Mouse (Mus musculus): ENCODE data around the gene Noc2l.

Gene Noc2l

DNA sequence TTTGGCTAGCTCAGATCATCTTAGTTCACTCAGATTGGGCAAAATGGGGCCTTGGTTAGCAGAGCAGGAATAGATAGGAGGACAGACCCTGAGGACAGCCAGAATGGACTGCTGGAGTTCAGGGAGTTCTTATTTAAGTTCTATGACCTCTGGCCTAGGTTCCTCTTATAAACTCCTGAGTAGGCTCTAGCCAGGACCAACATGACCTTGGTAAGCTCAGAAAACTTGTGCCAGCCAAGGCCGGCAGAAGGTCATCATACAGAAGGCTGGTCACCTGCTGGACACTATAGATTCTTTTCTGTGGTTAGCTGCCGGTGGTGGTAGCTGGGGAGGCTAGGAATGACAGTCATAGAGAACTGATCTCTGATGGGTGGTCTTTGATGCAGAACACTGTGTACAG lies 19.6 kb upstream of the Noc2l start:
- DNase-seq (ENCODE audit: low read depth, low spot score) = no peak

DNA sequence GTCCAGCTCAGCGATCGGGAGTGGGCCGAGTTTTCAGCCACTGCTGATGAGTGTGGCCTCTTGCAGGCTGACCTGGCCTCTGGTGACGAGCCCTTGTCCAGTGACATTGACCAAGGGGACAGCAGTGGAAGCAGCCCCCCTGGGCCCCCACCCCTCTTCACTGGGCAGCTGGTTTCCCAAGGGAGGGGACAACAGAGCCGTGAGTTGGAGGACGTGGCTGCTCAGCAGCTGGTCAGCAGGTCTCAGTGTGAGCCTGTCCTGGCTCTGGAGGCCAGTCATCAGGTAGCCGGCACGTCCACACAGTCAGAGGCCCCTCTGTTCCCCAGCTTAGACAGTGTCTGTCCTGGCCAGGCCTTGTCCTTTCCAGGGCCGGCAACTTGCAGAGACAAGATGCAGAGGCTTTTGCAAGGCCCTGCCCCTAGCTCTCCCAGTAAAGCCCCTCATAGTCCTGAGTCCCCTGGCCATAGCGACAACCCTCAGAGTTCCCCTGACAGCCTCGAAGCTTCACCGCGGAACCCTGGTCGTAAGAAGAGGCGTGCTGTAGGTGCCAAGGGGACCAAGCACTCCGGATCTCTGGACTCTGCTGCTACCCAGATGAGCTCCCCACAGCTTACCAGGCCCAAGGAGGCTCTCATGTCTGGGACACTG lies 18.7 kb upstream of the Noc2l start:
- no peak for DNase-seq (ENCODE audit: low read depth, low spot score)

DNA sequence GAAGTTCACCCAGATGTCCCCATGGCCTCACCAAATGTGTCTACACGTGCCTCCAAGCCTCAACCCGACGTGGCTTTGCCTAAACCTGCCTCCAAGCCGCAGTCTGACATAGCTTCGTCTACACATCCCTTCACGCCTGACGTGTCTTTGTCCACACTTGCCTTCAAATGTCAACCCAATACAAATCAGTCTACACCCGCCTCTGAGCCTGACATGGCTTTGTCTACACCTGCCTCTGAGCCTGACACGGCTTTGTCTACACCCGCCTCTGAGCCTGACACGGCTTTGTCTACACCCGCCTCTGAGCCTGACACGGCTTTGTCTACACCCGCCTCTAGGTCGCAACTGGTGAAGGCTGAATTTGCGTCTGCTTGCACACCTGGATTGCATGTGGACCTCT lies 18.0 kb upstream of the Noc2l start:
- no peak for DNase-seq (ENCODE audit: low read depth, low spot score)

DNA sequence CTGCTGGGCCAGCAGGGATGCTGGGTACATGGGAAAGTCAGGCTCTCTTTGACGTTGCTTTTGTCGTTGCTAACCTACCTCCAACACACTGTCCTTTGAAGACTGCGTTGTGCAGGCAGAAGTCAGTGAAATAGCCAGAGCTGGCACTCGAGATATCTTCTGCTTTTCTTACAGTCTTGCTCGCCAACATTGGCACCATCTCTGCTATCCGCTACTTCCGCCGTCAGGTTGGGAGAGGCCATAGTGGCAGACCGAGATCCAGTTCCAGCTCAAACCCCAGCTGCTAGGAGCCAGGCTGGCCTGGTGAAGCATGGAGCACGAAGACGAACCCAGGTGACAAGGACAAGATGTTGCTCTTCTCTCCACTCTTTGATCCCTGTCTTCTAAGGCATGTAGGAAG lies 15.9 kb upstream of the Noc2l start:
- no peak for DNase-seq (ENCODE audit: low read depth, low spot score)

DNA sequence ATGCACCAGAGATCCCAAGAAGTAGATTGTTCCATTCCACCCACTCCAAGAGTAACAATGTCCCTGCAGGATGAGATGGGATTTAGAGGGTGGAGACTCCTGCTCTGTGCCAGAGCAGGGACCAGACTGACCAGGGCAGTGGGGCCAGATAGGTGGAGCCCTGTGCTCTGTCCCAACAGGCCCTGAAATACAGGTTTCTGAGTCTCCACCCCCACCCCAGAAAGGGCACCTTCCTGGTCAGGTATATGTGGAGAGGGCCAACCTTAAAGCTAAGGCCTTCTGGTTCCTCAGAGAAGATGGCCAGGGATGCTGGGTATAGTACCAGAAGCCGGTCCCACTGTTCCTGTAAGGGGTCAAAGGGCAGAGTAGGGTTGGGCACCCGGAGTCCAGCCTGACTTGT lies 11.5 kb upstream of the Noc2l start:
- DNase-seq (ENCODE audit: low read depth, low spot score) = no peak

DNA sequence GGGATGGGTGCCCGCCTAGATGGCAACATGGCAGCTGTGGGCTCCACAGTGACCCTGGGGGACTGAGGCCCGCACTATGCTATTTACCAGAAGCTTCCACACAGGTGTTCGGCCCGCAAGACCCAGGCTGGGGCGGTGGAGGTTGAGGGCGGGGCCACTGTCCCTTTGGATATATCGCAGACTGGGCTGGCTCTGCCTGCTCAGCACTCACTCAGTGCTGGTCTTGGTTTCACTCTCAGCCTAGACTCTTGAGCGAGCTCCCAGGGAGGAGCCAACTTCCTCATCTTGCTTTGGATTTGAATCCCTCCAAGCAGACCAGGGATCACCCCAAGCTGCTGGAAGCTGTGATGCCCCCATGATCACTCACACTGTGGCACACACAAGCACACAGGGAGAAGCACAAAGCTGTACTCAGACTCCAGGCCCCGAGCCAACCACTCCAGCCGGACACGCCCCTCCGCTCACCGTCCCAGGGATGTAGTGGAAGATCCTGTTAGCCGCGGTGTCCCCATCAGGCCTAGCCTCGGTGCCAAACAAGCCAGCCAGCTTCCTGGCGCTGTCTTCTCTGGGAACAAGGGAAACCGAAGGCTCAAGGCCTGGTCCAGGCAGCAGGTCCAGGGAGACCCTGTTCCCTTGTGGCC lies 7.9 kb upstream of the Noc2l start:
- peak; percentile 39 for DNase-seq (ENCODE audit: low read depth, low spot score)

DNA sequence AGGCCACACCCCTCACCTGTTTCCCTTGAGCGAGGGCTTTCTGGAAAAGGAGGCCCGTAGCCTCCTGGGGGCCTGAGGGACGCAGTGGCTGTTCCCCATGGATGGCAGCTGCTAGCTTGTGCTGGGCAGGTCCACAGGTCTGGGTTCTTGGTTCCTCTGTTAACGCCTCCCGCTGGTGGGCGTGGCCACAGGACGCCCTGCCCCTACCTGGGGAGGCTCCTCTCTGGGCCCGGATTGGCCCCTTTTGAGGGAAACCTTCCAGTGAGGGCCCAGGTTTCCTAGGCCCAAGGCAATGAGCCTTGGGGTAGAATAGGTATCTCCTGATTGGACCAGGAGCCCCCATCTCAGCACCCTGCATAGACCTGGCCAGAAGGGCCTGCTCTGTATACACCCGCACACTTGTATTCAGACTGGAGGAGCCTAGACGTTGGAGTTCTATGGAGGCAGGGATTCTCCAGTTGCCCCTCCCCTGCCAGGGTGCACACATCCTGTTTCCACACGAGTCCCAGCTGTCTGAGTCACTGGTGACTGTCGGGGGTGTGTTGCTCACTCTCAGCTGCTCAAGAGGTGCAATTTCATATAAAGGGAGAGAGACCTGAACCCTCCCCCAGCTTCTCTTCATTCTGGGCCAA lies 7.3 kb upstream of the Noc2l start:
- peak; percentile 80 for DNase-seq (ENCODE audit: low read depth, low spot score)

DNA sequence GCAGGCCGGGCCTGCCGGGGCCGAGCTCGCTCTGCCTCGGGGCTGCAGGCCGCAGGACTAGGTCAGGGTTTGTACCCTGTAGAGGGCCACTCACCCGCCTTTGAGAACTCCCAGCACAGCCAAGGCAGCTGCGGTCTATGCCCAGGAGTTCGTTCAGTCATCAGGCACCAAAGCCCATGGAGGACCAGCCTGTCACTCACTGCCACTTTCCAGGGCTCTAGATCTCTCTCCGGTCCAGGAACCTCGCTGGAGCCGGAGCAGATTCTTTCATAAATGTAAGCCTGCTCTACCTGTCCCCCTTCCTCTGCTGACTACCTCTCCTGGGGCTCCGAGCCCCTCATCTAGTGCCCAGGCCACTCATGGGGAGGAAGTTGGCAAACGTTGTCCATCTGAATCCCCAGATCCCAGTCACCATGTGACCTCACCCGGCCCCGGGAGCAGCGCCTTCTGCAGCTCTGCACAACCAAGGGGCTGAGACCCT lies 1.7 kb upstream of the Noc2l start:
- DNase-seq (ENCODE audit: low read depth, low spot score) = peak; percentile 60

DNA sequence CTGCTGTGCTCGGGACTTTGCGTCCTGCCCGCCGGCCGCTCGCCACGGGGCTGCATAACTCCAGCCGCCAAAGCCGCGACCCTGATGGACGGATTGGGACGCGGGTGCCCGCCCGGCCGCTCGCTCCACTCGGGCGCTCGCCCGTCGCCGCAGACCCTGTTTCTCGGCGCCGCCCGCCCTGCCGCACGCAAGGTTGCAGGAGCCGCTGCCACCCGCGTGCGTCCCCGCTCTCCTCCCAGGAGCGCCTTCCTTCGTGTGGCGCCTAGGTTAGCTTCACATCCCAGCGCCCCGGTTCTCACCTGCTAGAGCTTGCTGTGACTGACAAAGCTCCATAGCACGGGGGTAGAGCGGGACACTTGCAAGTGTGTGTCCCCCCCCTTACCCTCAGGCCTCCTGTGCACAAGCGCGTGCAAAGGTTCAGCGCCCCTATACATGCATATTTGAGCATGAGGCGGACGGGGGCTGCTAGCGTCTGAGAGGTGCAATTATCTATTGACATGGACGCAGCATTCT lies 1.1 kb upstream of the Noc2l start, which contains the start of gene Plekhn1:
Gene Plekhn1, minus strand, starts transcription at position 157 of the 513 bp plus-strand sequence.
- peak; percentile 85 for DNase-seq (ENCODE audit: low read depth, low spot score)

DNA sequence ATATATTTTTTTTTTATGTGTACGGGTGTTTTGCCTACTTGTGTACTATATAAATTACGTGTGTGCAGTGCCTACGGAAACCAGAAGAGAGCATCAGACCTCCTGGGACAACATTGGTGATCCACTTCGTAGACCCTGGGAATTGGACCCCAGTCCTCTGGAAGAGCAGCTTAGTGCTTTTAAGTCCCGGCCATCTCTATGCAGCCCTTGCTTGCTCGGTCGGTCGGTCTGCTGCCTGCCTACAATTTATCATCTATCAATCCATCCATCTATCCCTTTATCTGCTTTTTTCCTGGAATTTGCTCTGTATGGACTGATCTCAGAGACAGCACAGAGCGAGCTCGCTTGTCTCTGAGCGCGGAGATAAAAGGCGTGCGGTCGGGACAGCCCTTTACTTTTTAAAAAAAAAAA lies 445 bp upstream of the Noc2l start:
- DNase-seq (ENCODE audit: low read depth, low spot score) = peak; percentile 74

DNA sequence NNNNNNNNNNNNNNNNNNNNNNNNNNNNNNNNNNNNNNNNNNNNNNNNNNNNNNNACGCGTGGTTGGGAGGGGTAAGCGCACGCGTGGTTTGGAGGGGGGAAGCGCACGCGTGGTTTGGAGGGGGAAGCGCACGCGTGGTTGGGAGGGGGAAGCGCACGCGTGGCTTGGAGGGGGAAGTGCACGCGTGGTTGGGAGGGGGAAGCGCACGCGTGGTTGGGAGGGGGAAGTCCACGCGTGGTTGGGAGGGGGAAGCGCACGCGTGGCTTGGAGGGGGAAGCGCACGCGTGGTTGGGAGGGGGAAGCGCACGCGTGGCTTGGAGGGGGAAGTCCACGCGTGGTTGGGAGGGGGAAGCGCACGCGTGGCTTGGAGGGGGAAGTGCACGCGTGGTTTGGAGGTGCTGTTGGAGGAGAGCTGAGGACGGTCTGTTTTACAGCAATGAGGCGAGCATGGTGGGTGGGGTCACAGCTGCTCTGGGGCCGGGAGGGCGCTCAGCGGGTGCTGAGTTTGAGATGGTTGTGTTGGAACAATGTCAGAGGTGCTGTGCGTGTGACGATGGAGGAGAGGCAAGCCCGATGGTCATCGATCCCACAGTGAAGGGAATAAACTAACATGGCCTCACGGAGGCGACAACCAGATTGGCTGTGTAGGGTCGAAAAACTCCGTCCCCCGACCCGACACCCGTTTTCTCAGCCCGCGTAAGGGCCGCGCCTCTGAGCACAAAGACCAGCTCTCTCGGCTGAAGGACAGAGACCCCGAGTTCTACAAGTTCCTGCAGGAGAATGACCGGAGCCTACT lies 1.0 kb downstream of the Noc2l start:
- peak; percentile 69 for DNase-seq (ENCODE audit: low read depth, low spot score)

DNA sequence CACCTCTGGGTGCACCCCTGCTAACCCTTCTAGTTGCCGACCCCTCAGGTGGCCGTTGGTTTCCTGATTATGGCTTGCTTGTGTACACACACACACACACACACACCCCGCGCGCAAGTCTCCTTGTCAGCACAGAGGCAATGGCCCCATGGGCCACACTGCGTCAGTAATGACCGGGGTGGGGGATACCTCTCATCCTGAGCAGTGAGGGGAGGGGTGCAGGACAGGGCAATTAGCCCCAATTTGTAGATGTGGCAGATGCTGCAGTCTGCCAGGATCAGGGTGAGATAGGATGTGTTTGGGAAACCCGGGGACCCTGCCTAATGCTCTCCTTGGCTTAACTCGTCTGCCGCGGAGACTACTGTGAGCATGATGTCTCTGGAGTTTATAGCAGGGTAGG lies 13.8 kb downstream of the Noc2l start:
- no peak for DNase-seq (ENCODE audit: low read depth, low spot score)

DNA sequence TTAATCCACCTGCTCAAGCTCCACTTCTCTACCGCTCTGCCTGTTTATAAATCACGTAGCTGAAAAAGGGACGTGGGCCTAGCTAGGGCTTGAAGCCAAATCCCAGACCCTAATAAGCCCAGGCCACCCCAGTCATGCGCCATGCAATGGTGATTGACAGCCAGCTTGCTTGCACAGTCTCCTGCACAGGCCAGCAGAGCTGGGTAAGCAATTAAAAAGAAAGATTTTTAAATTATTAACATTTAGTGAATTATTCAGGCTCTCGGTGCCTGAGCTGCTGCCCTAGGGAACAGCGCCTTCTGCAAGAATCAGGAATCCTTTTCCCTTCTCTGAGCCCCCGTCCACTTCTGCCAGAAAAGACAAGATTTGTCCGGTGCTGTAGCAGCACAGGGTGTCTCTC lies 15.3 kb downstream of the Noc2l start:
- DNase-seq (ENCODE audit: low read depth, low spot score) = no peak

DNA sequence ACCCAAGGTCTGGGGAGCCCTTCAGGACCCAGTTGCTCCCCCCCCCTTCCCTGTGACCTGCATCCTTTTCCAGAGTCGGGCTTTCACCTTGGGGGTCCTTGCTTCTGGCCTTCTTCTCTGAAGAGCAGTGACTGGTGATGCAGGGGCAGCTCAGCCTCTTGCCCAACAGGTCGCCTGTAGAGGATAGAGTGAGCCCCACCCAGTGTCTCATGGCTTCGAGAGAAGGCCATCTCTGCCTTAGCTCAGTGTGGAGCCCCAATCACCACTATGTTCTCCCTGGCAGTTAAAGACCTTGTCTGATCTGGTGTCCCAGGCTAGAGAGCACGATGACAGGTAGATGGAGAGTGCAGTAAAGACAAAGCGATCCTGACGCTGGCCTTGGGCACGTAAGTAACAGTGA lies 16.3 kb downstream of the Noc2l start:
- DNase-seq (ENCODE audit: low read depth, low spot score) = no peak

DNA sequence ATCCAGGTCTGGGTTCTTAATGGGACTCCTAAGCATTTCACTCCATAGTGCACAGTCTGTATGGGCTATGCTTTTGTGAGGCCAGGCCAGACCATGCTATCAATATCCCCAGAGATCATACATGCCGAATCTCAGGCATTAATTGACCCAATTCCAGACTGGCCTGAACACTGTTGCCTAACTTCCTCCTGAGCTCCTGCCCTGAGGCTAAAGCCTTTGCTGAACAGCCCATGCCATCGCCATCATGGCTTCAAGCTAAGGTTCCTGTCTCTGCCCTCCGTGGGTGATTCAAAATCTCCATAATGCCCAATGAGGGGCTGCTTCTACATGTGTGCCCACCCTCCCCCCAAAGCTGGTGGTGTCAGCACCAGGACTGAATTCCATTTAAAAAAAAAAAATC lies 16.8 kb downstream of the Noc2l start:
- no peak for DNase-seq (ENCODE audit: low read depth, low spot score)

DNA sequence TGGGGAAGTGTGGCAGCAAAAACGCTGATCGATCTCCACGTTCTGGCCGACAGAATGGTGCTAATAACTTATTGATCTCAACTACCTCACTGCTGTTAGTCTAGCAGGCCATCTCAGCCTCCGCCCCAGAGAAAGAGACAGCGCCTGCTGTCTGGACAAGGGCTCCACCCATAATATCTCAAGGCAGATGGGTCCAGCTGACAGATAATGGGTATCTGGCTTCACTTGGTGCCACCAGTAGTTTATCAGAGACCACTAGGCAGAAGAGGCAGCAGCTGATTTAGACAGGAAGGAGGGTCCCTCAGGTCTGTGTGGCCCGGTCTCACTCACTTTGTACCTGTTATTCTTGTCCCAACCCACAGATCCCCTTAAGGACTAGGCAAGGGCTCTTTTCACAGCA lies 17.2 kb downstream of the Noc2l start:
- DNase-seq (ENCODE audit: low read depth, low spot score) = no peak

DNA sequence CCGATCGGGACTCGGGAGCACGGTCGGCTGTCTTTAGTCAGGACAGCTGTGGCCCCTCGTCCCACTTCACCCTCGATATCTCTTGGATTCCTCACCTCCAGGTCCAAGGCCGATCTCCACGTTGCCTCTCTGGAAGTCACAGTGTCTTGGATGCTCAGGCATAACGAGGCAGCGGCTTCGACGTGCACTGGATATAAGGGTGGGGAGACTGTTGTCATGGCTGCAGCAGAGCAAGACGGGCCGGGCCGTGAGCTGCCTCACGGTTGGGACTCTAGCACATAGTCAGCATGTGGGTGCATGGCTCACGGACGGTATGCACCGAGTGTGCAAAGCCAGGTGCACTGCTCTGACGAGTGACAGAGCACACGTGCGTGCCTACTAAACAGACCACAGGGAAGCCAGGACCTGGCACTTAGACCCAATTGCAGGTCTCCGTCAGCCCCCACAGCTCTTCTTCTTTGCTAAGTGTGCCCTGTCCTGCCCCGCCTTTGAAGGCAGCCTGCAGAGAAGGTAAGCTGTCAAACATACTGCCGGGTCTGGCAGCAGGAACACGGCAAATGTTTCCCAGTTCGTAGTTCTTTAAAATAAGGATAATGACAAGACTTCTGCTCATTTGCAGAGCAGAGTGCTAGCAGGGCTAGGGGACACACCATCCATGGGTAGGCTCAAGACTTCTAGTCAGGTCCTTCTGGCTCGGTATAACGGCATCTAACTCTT lies 18.7 kb downstream of the Noc2l start:
- DNase-seq (ENCODE audit: low read depth, low spot score) = no peak

DNA sequence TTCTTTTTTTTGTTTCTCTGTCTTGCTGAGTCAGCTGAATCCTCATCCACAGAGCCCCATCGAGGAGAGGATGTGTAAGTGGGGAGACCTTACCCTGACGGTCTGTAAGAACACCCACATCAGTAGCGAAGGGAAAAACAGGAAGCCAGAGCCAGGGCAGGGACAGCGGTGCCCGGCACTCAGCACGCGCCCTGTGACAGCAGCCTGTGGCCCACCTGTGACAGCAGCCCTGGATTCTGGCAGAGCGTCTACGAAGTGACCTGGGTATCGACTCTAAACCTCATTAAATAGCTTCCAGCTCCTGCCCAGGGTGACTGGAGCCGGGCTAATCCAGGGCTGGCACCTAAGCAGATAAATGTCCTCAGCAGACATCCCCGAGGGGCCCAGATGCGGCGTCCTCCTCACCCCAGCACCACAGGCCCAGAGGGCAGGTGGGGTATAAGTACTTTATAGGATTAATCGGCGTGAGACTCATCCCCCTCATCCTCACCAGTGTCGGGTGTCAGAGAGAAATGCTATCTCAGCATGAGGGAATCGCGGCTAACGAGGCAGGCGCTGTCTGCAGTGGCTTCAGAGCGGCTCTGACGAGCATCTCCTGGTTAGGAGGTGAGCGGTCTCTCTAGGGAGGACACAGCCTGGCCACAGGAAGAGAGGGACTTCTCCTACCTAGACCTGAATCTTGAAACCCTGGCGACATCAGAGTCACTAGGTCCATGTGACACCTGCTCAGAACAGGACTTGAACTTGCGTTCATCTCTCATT lies 19.4 kb downstream of the Noc2l start, which contains the start of gene Samd11:
Gene Samd11, minus strand, starts transcription at position 580 of the 762 bp plus-strand sequence.
- DNase-seq (ENCODE audit: low read depth, low spot score) = no peak

All from ZHBTc4 (cell line).